ENCODE assay signal across 13 mouse cellular contexts in genomic region chr10:41997691-41998178, GRCm38 (mm10). TPM values are rescaled to one million over a fixed set of nuclear protein-coding genes. Genes with fewer than 3 reads are reported as not detected.
DNase-seq lines count a peak whose midpoint lies in the region; ATAC-seq and TF ChIP-seq lines count a peak whose summit lies in the region.
"Had no signal": no experiment of that assay in that cellular context is flagged by ENCODE, and none has a peak within 500 bp of the region (broad histone marks: within the 10 kb centered on the region; RNA-seq: fewer than 3 reads in every experiment).

No protein-coding gene starts in this region.

- no peak for TF ChIP-seq CTCF in lung, adult 2 months (IDR thresholded peaks at IDR 0.05; ENCODE audit: insufficient read depth, low read length)

- H3K9ac ChIP-seq in heart, embryonic 16.5 days (ENCODE audit: low read length) = 0 out of 2 replicates have a peak overlapping the region, but pooled peaks have one; percentile 6
- H3K9ac ChIP-seq: limb, embryonic 13.5 days; neural tube, embryonic 12.5 days had no signal

- H3K4me2 ChIP-seq in heart, embryonic 16.5 days (ENCODE audit: low read depth, low read length) = no peak overlapping the region
- H3K4me2 ChIP-seq: limb, embryonic 13.5 days; neural tube, embryonic 12.5 days had no signal

- no peaks in the 10 kb centered on the region for H3K9me3 ChIP-seq in heart, embryonic 16.5 days (replicated peaks; ENCODE audit: control insufficient read depth, low read length)
- H3K9me3 ChIP-seq in forebrain, embryonic 10.5 days = no peaks in the 10 kb centered on the region
- H3K9me3 ChIP-seq: limb, embryonic 13.5 days; megakaryocyte, embryonic 14.5 days; neural tube, embryonic 12.5 days had no signal

- DNase-seq in ES-CJ7 (ENCODE audit: low read depth, low spot score) = peak; percentile 97
- DNase-seq in adrenal gland, adult 18-20 months (ENCODE audit: low spot score in 2 of 2) = peak; percentile 73 to 76
- DNase-seq in lung, adult 2 months = peak; percentile 18
- no peak for DNase-seq in forebrain, embryonic 10.5 days (ENCODE audit: extremely low spot score, low spot score)
- DNase-seq in spleen, postnatal 14 days (ENCODE audit: low spot score in 2 of 2) = no peak
- no peak for DNase-seq in thymus, adult 18-20 months
- DNase-seq: right cerebral cortex, postnatal 4 days had no signal

- H3K4me1 ChIP-seq in heart, embryonic 16.5 days (ENCODE audit: control insufficient read depth, insufficient read depth, low read length) = peaks cover 36% of the 10 kb centered on the region
- H3K4me1 ChIP-seq in lung, adult 2 months (ENCODE audit: control insufficient read depth, insufficient read depth, low read length) = peaks cover 2% of the 10 kb centered on the region; the same call in 1 of the 2 replicates
- peaks cover 9% of the 10 kb centered on the region for H3K4me1 ChIP-seq in forebrain, embryonic 10.5 days
- H3K4me1 ChIP-seq: neural tube, embryonic 12.5 days had no signal

- H3K4me3 ChIP-seq in heart, embryonic 16.5 days (ENCODE audit: low read length) = no peak overlapping the region
- H3K4me3 ChIP-seq in lung, adult 2 months (replicated peaks; ENCODE audit: extremely low read depth, low read depth, low read length) = no peak overlapping the region
- H3K4me3 ChIP-seq in forebrain, embryonic 10.5 days = no peak overlapping the region
- H3K4me3 ChIP-seq: limb, embryonic 13.5 days; megakaryocyte, embryonic 14.5 days; neural tube, embryonic 12.5 days had no signal

- no peaks in the 10 kb centered on the region for H3K27me3 ChIP-seq in heart, embryonic 16.5 days (ENCODE audit: control insufficient read depth, insufficient read depth, low read length)
- peaks cover 6% of the 10 kb centered on the region for H3K27me3 ChIP-seq in forebrain, embryonic 10.5 days (ENCODE audit: poor library complexity, severe bottlenecking)
- H3K27me3 ChIP-seq: limb, embryonic 13.5 days; neural tube, embryonic 12.5 days had no signal

- no peak for TF ChIP-seq POLR2A in lung, adult 2 months (IDR thresholded peaks at IDR 0.05; ENCODE audit: borderline replicate concordance, extremely low read depth, low read depth, low read length)

- H3K27ac ChIP-seq in heart, embryonic 16.5 days (ENCODE audit: low read length) = peak overlapping the region; percentile 85
- H3K27ac ChIP-seq in forebrain, embryonic 10.5 days = no peak overlapping the region
- H3K27ac ChIP-seq: kidney, postnatal 0 days; limb, embryonic 13.5 days; neural tube, embryonic 12.5 days had no signal

- whole genome bisulfite sequencing in heart, embryonic 16.5 days = 19% methylated on average over 1 of the region's 1 CpGs
- WGBS in lung, adult 2 months = 52% methylated on average over 1 of the region's 1 CpGs
- 95% methylated on average over 1 of the region's 1 CpGs for WGBS in forebrain, embryonic 10.5 days

- peak; percentile 82 for ATAC-seq in heart, embryonic 16.5 days (replicated peaks; ENCODE audit: extremely low read depth, insufficient read depth, low FRiP score)
- ATAC-seq in megakaryocyte progenitor cell, adult 5-6 weeks (replicated peaks; ENCODE audit: poor library complexity) = no peak

- no peaks in the 10 kb centered on the region for H3K36me3 ChIP-seq in heart, embryonic 16.5 days (ENCODE audit: control insufficient read depth, insufficient read depth)
- H3K36me3 ChIP-seq in forebrain, embryonic 10.5 days (replicated peaks) = no peaks in the 10 kb centered on the region
- H3K36me3 ChIP-seq: limb, embryonic 13.5 days; neural tube, embryonic 12.5 days had no signal

RNA-seq across cellular contexts. Expression of gene Armc2, which starts 20.5 kb away (rescaled TPM):
- total RNA-seq in adrenal gland, adult 18-20 months (2021) = 1 to 10 TPM; 1.2 to 2.0 TPM
- polyA plus RNA-seq in heart, embryonic 16.5 days (2015; fragmentation: Nextera tagmentation; extraction: Ambion mirVana) = 2.3 and 2.5 TPM in 2 replicates
- polyA plus RNA-seq in lung, adult 2 months (2012; rRNA removed) = 1.2 and 1.5 TPM in 2 replicates
- total RNA-seq in megakaryocyte progenitor cell, adult 5-6 weeks (2015) = 0.85 and 1.7 TPM in 2 replicates
- total RNA-seq in megakaryocyte progenitor cell, adult 5-6 weeks (2017) = 0.46 TPM in 1 of 2 replicates, not detected in the other
- polyA plus RNA-seq in forebrain, embryonic 10.5 days (2016; fragmentation: Nextera tagmentation; extraction: Ambion mirVana) = 2.9 and 3.0 TPM in 2 replicates

Comparison
In these comparisons a context has a peak if more than half of its experiments do, and no peak if none do; other contexts are left out.
1. DNase-seq: peak in ES-CJ7 (single experiment), adrenal gland, adult 18-20 months (2 of 2) and lung, adult 2 months (single experiment); none in forebrain, embryonic 10.5 days (single experiment), spleen, postnatal 14 days (0 of 2) and thymus, adult 18-20 months (0 of 2).